Mouse (Mus musculus): ENCODE measurements around the gene Msh5. TPM values are rescaled to one million over a fixed set of nuclear protein-coding genes. Genes with fewer than 3 reads are reported as not detected.

The Msh5 gene
- polyA plus RNA-seq, 1 experiment = 17.2 TPM

- Histone ChIP-seq H3K27ac (ENCODE audit: control insufficient read depth, insufficient read depth, low read depth, low read length, poor library complexity) (no peak overlapping the region), H3K4me1 (ENCODE audit: control insufficient read depth, insufficient read depth, low read length) (peaks cover 5% of the 10 kb centered on the region; the same call in 1 of the 2 replicates), H3K4me3 (replicated peaks; ENCODE audit: control insufficient read depth, low read depth, low read length) (no peak overlapping the region)
- 11% methylated on average over 2 of the region's 2 CpGs for WGBS
- TF ChIP-seq CTCF (IDR thresholded peaks at IDR 0.05; ENCODE audit: control insufficient read depth, insufficient read depth, low read length) (no peak), POLR2A (IDR thresholded peaks at IDR 0.05; ENCODE audit: borderline replicate concordance, control insufficient read depth, low read depth, low read length) (no peak)
These were observed 30.7 kb upstream of the Msh5 start for GRCm38 (mm10) chr17:35077285-35077684.

- WGBS = 63% methylated on average over 10 of the region's 10 CpGs
- peak within 1 kb of the TSS; percentile 4 for H3K4me3 ChIP-seq (replicated peaks; ENCODE audit: control insufficient read depth, low read depth, low read length)
- peaks cover 5% of the 10 kb centered on the region; the same call in 1 of the 2 replicates for H3K4me1 ChIP-seq (ENCODE audit: control insufficient read depth, insufficient read depth, low read length)
- TF ChIP-seq POLR2A (IDR thresholded peaks at IDR 0.05; ENCODE audit: borderline replicate concordance, control insufficient read depth, low read depth, low read length) (no peak), CTCF (IDR thresholded peaks at IDR 0.05; ENCODE audit: control insufficient read depth, insufficient read depth, low read length) (no peak)
- H3K27ac ChIP-seq (ENCODE audit: control insufficient read depth, insufficient read depth, low read depth, low read length, poor library complexity) = no peak within 1 kb of the TSS
These were observed 30.1 kb upstream of the Msh5 start, which contains the start of gene Ly6g6e for GRCm38 (mm10) chr17:35076507-35077176. TSS of gene Ly6g6e (plus strand) at chr17:35076902.

- TF ChIP-seq POLR2A (IDR thresholded peaks at IDR 0.05; ENCODE audit: borderline replicate concordance, control insufficient read depth, low read depth, low read length) (no peak), CTCF (IDR thresholded peaks at IDR 0.05; ENCODE audit: control insufficient read depth, insufficient read depth, low read length) (no peak)
- H3K4me3 ChIP-seq (replicated peaks; ENCODE audit: control insufficient read depth, low read depth, low read length) = no peak overlapping the region
- H3K4me1 ChIP-seq (ENCODE audit: control insufficient read depth, insufficient read depth, low read length) = peaks cover 5% of the 10 kb centered on the region; the same call in 1 of the 2 replicates
- no peak overlapping the region for H3K27ac ChIP-seq (ENCODE audit: control insufficient read depth, insufficient read depth, low read depth, low read length, poor library complexity)
- WGBS = 4% methylated on average over 17 of the region's 17 CpGs
These were observed 27.6 kb upstream of the Msh5 start for GRCm38 (mm10) chr17:35074097-35074496.

- whole genome bisulfite sequencing = 79% methylated on average over 9 of the region's 9 CpGs
- no peak for TF ChIP-seq CTCF (IDR thresholded peaks at IDR 0.05; ENCODE audit: control insufficient read depth, insufficient read depth, low read length)
- no peak for TF ChIP-seq POLR2A (IDR thresholded peaks at IDR 0.05; ENCODE audit: borderline replicate concordance, control insufficient read depth, low read depth, low read length)
- no peaks in the 10 kb centered on the region for H3K4me1 ChIP-seq (ENCODE audit: control insufficient read depth, insufficient read depth, low read length)
- no peak overlapping the region for H3K27ac ChIP-seq (ENCODE audit: control insufficient read depth, insufficient read depth, low read depth, low read length, poor library complexity)
- no peak overlapping the region for H3K4me3 ChIP-seq (replicated peaks; ENCODE audit: control insufficient read depth, low read depth, low read length)
These were observed 24.9 kb upstream of the Msh5 start for GRCm38 (mm10) chr17:35071454-35071853.

GRCm38 (mm10) chr17:35070556-35071229 is 24.1 kb upstream of the Msh5 start:
- Histone ChIP-seq H3K27ac (ENCODE audit: control insufficient read depth, insufficient read depth, low read depth, low read length, poor library complexity) (no peak overlapping the region), H3K4me3 (replicated peaks; ENCODE audit: control insufficient read depth, low read depth, low read length) (no peak overlapping the region), H3K4me1 (ENCODE audit: control insufficient read depth, insufficient read depth, low read length) (no peaks in the 10 kb centered on the region)
- 35% methylated on average over 6 of the region's 6 CpGs for WGBS
- no peak for TF ChIP-seq POLR2A (IDR thresholded peaks at IDR 0.05; ENCODE audit: borderline replicate concordance, control insufficient read depth, low read depth, low read length)
- no peak for TF ChIP-seq CTCF (IDR thresholded peaks at IDR 0.05; ENCODE audit: control insufficient read depth, insufficient read depth, low read length)

GRCm38 (mm10) chr17:35068213-35068914 is 21.8 kb upstream of the Msh5 start:
- no peaks in the 10 kb centered on the region; the same call in 1 of the 2 replicates for H3K4me1 ChIP-seq (ENCODE audit: control insufficient read depth, insufficient read depth, low read length)

GRCm38 (mm10) chr17:35066084-35066483 is 19.5 kb upstream of the Msh5 start, which contains the start of gene Mpig6b:
TSS of gene Mpig6b (minus strand) at chr17:35066184.
- peak within 1 kb of the TSS; percentile 35 for H3K4me3 ChIP-seq (replicated peaks; ENCODE audit: control insufficient read depth, low read depth, low read length)
- WGBS = 48% methylated on average over 10 of the region's 10 CpGs
- TF ChIP-seq POLR2A (IDR thresholded peaks at IDR 0.05; ENCODE audit: borderline replicate concordance, control insufficient read depth, low read depth, low read length) = no peak
- TF ChIP-seq CTCF (IDR thresholded peaks at IDR 0.05; ENCODE audit: control insufficient read depth, insufficient read depth, low read length) = no peak
- H3K4me1 ChIP-seq (ENCODE audit: control insufficient read depth, insufficient read depth, low read length) = no peaks in the 10 kb centered on the region; the same call in 1 of the 2 replicates
- no peak within 1 kb of the TSS for H3K27ac ChIP-seq (ENCODE audit: control insufficient read depth, insufficient read depth, low read depth, low read length, poor library complexity)

More at GRCm38 (mm10) chr17:35068213-35068914, 21.8 kb upstream of the Msh5 start:
- TF ChIP-seq POLR2A (IDR thresholded peaks at IDR 0.05; ENCODE audit: borderline replicate concordance, control insufficient read depth, low read depth, low read length) (no peak), CTCF (IDR thresholded peaks at IDR 0.05; ENCODE audit: control insufficient read depth, insufficient read depth, low read length) (no peak)
- Histone ChIP-seq H3K4me3 (replicated peaks; ENCODE audit: control insufficient read depth, low read depth, low read length) (no peak overlapping the region), H3K27ac (ENCODE audit: control insufficient read depth, insufficient read depth, low read depth, low read length, poor library complexity) (no peak overlapping the region)
- 70% methylated on average over 17 of the region's 17 CpGs for WGBS

All from bone marrow, adult 2 months (tissue).